Mouse (Mus musculus): ENCODE results near the gene Gm17949.
"Not testable (repeated sequence)": the region's sequence is repeated elsewhere in the genome, so short reads cannot be mapped to it uniquely, and the experiment has no call there.

Gene Gm17949

GRCm38 (mm10) chr17:57047406-57047805 is 36.1 kb downstream of the Gm17949 start:
- peak; percentile 11; the same call in 1 of the 2 replicates for ATAC-seq (ENCODE audit: low TSS enrichment)

GRCm38 (mm10) chr17:57048816-57049215 is 37.5 kb downstream of the Gm17949 start:
- peak; percentile 38; the same call in 1 of the 2 replicates for ATAC-seq (ENCODE audit: low TSS enrichment)

- not testable (repeated sequence) for ATAC-seq (ENCODE audit: low TSS enrichment)
Observed at GRCm38 (mm10) chr17:57051679-57052078, 40.4 kb downstream of the Gm17949 start.

- ATAC-seq (ENCODE audit: low TSS enrichment), result no peak
Observed at GRCm38 (mm10) chr17:57056246-57056645, 45.0 kb downstream of the Gm17949 start.

GRCm38 (mm10) chr17:57058891-57059485 is 47.7 kb downstream of the Gm17949 start, which contains the start of gene Crb3:
Gene Crb3 (plus strand): TSS chr17:57059105.
- no peak for ATAC-seq (ENCODE audit: low TSS enrichment)

GRCm38 (mm10) chr17:57059486-57059977 is 48.3 kb downstream of the Gm17949 start, which contains the start of gene Slc25a23:
Gene Slc25a23 (minus strand): TSS chr17:57059863.
- peak; percentile 22 for ATAC-seq (ENCODE audit: low TSS enrichment)

GRCm38 (mm10) chr17:57060231-57060801 is 49.0 kb downstream of the Gm17949 start:
- peak; percentile 87 for ATAC-seq (ENCODE audit: low TSS enrichment)

- ATAC-seq (ENCODE audit: low TSS enrichment), result no peak
Observed at GRCm38 (mm10) chr17:57061069-57061468, 49.8 kb downstream of the Gm17949 start.

GRCm38 (mm10) chr17:57062011-57062521 is 50.8 kb downstream of the Gm17949 start:
- ATAC-seq (ENCODE audit: low TSS enrichment), result no peak

GRCm38 (mm10) chr17:57062548-57062947 is 51.3 kb downstream of the Gm17949 start:
- no peak for ATAC-seq (ENCODE audit: low TSS enrichment)

GRCm38 (mm10) chr17:57063031-57063430 is 51.8 kb downstream of the Gm17949 start:
- ATAC-seq (ENCODE audit: low TSS enrichment), result no peak

GRCm38 (mm10) chr17:57066908-57067307 is 55.6 kb downstream of the Gm17949 start:
- no peak for ATAC-seq (ENCODE audit: low TSS enrichment)

- ATAC-seq (ENCODE audit: low TSS enrichment), result no peak
Observed at GRCm38 (mm10) chr17:57070272-57070671, 59.0 kb downstream of the Gm17949 start.

GRCm38 (mm10) chr17:57070699-57071098 is 59.4 kb downstream of the Gm17949 start:
- ATAC-seq (ENCODE audit: low TSS enrichment), result no peak
